Mouse (Mus musculus): ENCODE measurements around the gene Tns2. TPM values are rescaled to one million over a fixed set of nuclear protein-coding genes. Genes with fewer than 3 reads are reported as not detected.
"Not testable (repeated sequence)": the region's sequence is repeated elsewhere in the genome, so short reads cannot be mapped to it uniquely, and the experiment has no call there.

The Tns2 gene
- total RNA-seq, 2 experiments from 2014 or later, result 16.0 to 21.8 TPM

- no peak for DNase-seq (ENCODE audit: low spot score in 2 of 2)
Observed at GRCm38 (mm10) chr15:102134709-102135108, 34.5 kb downstream of the Tns2 start.

GRCm38 (mm10) chr15:102135522-102136128 lies 35.4 kb downstream of the Tns2 start:
- DNase-seq (ENCODE audit: low spot score in 2 of 2), result no peak

GRCm38 (mm10) chr15:102136129-102136758 lies 36.0 kb downstream of the Tns2 start, which contains the start of gene Spryd3:
Gene Spryd3, minus strand, starts transcription at chr15:102136234.
- peak; percentile 97 to 98 for DNase-seq (ENCODE audit: low spot score in 2 of 2)

- no peak for DNase-seq (ENCODE audit: low spot score in 2 of 2)
Observed at GRCm38 (mm10) chr15:102141120-102141519, 40.9 kb downstream of the Tns2 start.

GRCm38 (mm10) chr15:102142914-102143912 lies 43.0 kb downstream of the Tns2 start:
- DNase-seq (ENCODE audit: low spot score in 2 of 2), result peak; percentile 51 to 69

GRCm38 (mm10) chr15:102144274-102144711 lies 44.1 kb downstream of the Tns2 start, which contains the start of gene Igfbp6:
Gene Igfbp6, plus strand, starts transcription at chr15:102144362.
- DNase-seq (ENCODE audit: low spot score in 2 of 2), result peak; percentile 27 to 46

- DNase-seq (ENCODE audit: low spot score in 2 of 2), result no peak
Observed at GRCm38 (mm10) chr15:102144726-102145125, 44.5 kb downstream of the Tns2 start.

- DNase-seq (ENCODE audit: low spot score in 2 of 2), result peak; percentile 73 to 77
Observed at GRCm38 (mm10) chr15:102145330-102145729, 45.1 kb downstream of the Tns2 start.

GRCm38 (mm10) chr15:102146089-102146488 lies 45.9 kb downstream of the Tns2 start:
- no peak for DNase-seq (ENCODE audit: low spot score in 2 of 2)

GRCm38 (mm10) chr15:102146882-102147281 lies 46.7 kb downstream of the Tns2 start:
- peak; percentile 48 to 57 for DNase-seq (ENCODE audit: low spot score in 2 of 2)

DNA sequence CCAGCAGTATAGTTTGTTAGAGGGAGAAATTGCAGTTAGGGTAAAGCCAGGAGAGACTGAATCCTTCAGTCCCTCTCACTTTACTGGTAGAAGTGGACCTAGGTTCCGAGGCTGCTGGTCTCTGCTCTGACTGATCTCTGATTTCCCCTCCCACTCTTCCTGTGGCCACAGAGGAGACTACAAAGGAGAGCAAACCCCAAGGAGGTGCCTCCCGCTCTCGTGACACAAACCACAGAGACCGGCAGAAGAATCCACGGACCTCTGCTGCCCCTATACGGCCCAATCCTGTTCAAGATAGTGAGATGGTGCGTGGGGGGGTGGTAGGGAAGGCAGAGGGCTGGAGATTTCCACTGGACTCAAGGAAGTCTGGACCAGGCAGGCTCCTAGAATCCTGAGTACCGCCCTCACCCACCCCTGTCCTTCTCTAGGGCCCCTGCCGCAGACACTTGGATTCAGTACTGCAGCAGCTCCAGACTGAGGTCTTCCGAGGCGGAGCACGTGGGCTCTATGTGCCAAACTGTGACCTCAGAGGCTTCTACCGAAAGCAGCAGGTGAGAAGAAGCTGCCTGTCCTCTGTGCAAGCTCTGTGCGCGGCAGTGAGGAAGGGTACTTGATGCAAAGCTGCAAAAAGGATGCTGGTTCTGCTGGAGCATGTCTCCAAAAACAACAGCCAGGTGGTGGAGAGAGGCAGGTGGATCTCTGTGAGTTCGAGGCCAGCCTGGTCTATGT lies 47.6 kb downstream of the Tns2 start:
- no peak for DNase-seq (ENCODE audit: low spot score in 2 of 2)

DNA sequence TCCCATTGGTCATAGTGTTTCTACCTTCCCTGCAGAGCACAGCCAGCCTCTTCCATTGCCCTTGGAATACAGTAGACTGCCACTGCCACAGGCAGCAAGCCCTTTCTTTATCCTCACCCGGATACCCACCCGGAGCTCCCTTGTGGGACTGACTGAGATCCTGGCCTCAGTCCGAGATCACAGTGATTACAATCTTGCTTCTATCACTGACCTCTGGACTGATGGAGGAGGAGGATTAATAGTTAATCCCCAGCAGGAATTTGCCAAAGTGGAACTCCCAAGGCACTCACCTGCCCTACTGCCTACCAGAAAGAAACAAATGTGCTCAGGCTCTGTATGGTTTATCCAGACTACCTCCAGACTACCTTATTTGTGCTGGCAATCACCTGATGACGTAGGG lies 49.3 kb downstream of the Tns2 start:
- no peak for DNase-seq (ENCODE audit: low spot score in 2 of 2)

DNA sequence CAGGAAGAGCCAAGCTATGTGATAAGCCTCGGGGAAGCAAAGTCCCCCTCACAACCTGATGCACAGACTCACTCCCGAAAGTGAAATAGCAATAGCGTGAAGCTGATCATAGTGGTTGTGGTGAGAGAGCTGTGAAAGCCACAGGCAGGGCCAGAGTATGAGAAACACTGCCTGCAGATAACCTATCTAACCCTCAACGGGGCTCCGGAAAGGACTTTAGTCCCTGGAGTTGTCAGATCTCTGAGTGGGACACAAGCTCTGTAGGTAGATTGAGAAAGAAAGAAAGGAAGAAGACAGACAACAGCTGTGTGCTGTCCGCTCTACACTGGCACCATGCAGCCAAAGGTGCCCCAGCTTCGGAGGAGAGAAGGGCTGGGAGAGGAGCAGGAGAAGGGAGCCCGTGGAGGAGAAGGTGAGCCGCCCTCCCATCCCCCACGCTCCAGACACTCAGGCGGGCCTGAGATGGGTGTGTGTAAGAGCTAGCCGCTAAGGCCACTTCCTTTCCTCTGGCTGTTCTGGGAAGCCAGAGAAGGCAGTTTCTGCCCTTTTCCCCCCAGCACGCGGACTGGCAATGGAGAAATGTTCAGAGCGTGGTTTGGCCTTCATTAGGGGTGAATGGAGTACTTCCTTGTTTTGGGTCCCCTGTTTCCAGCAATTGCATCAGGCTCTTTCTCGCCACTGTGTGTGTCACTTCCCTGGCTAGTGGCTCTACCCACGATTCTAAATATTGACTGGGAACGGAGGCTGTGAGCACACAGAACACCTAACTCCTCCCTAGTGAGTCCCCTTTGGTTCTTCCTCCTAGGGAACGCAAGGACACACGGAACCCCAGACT lies 50.3 kb downstream of the Tns2 start, which contains the start of gene Soat2:
Soat2 (plus strand) TSS at position 226 of the 835 bp plus-strand sequence.
- DNase-seq (ENCODE audit: low spot score in 2 of 2), result no peak

- DNase-seq (ENCODE audit: low spot score in 2 of 2), result no peak
Observed at GRCm38 (mm10) chr15:102152646-102153045, 52.4 kb downstream of the Tns2 start.

- DNase-seq (ENCODE audit: low spot score in 2 of 2), result not testable (repeated sequence)
Observed at GRCm38 (mm10) chr15:102155006-102155405, 54.8 kb downstream of the Tns2 start.

- DNase-seq (ENCODE audit: low spot score in 2 of 2), result no peak
Observed at GRCm38 (mm10) chr15:102156836-102157235, 56.6 kb downstream of the Tns2 start.

DNA sequence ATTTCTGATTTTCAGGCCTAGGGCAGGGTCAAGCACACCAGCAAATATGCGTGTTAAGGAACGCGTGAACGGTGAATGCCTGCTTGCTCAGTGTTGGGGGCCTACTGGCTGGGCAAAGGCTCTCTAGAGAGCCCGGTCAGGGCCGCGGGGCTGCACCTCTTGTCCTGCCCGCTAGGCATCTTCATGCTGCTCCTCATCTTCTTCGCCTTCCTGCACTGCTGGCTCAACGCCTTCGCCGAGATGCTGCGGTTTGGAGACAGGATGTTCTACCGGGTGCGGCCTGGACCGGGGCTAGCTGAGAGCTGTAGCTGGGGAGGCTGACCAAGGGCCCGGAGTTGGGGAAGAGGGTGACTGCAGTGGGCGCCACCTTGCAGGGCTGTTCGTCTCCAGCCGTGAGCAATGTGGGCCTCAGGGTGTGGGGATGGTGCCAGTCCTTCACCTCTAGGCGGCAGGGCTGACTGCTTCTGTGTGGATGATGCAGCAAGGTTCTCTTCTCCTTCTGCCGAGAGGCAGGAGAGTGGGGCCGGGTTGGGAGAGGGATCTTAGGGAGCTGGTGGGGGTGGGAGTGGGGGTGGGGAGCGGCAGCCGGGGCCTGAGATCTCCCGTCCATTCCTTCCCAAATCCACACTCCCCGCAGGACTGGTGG lies 60.3 kb downstream of the Tns2 start:
- DNase-seq (ENCODE audit: low spot score in 2 of 2), result no peak

DNA sequence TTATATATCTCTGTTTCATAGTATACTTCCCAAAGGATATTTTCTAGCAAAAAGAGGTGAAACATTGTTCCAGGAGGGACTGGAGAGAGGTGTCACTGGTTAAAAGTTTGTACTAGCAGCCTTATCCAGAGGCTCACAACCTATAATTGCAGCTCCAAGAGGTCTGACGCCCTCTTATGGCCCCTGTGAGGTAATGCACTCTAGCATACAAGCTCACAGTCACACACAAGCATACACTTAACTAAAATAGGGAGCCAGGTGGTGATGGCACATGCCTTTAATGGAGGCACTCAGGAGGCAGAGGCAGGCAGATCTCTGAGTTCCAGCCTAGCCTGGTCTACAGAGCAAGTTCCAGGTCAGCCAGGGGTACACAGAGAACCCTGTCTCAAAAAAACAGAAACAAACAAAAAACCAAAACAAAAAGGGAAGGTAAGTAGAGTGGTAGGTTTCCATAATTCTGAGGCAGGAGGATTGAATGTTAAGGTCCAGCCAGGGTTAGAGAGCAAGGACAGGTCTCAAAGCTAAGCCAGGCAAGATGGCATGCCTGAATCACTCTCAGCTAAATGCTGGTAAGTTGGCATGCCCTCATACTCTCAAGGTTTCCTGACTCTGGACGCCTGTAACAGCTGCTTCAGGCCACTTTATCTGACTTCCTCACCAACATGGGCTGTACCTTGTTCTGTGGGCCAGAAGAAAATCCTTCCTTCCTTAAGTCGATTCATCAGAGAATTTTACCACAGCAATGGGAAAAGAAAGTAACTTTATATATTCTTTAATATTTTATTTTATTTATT lies 63.9 kb downstream of the Tns2 start:
- no peak for DNase-seq (ENCODE audit: low spot score in 2 of 2)

All from left cerebral cortex, adult 18-20 months (tissue).